Mouse (Mus musculus): ENCODE results near the gene Foxp1. TPM values are rescaled to one million over a fixed set of nuclear protein-coding genes. Genes with fewer than 3 reads are reported as not detected.

The Foxp1 gene
- total RNA-seq, 2 experiments from 2014 or later = 82.4 to 85.4 TPM

DNA sequence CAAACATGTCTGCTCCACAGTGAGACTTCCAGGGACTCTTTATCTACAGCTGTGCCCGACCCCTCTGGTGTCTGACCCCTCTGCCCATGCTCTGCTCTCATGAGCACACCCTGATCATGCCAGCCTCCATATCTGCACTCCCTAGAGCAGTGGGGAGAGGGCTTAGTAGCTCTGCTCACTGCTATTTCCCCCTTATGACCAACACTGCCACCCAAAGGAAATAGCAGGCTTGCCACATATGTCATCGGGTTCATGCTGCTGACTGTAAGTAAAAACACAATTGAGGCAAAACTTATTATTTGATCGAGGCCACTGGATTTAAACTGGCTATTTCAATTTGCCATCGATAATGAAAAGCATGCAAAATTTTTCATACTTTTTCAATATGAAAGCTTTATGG lies 270.6 kb downstream of the Foxp1 start:
- no peak for DNase-seq

DNA sequence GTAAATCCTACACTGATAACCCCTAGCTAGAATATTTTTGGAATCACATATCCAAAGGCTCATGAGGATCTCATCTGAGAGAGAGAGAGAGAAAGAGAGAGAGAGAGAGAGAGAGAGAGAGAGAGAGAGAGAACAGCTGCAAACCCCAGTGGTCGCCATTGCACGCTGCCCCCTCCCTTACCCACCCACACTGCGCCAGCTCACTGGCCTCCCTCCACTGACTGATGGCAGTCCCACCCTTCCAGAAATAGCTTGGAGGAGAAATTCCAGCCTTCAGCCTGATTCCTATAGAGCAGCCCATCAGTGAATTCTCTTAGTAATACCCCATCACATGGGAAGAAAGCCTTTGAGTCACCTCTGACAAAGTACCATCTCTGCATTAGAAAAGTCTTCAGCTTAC lies 271.3 kb downstream of the Foxp1 start:
- DNase-seq = no peak

DNA sequence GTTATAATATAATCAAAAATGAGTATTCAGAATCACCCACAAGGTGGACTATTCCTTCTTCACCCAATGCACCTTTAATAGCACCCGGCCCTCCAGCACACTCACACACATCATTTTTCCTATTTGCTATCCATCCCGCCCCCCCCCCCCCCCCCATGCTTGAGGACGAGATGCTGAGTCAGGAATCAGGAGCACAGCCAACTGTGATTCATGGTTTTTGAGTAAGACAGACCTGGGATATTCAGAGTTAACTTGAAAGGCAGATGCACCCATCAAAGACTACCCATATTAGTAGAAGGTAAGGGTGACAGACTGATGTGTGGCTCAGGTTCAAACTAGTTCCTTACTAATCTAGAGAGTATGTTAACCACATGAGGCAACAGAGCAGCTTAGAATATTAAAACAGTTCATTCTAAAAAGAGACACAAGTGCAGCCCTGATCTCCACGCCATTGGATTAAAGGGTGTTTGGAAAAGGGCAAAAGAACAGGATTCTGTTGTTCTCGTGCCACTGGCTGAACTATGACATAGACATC lies 273.0 kb downstream of the Foxp1 start:
- DNase-seq = no peak

DNA sequence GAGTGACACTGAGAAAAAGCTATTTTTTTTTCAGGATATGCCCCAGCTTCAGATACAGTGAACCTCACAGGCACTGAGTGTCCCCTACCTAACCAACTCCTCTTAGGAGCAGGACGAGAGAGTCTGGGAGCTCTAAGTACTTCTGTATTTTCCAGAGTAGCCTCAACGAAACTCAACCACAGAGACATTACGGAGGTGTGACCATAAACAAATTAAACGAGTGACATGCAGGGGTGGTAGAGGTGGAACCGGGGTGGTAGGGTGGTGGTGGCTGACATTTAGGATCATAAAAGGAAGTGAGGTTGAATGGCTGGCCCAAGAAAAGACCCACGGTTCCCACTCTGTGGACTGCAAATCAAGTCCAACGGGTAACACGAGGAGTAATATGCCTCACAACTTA lies 274.1 kb downstream of the Foxp1 start:
- no peak for DNase-seq

DNA sequence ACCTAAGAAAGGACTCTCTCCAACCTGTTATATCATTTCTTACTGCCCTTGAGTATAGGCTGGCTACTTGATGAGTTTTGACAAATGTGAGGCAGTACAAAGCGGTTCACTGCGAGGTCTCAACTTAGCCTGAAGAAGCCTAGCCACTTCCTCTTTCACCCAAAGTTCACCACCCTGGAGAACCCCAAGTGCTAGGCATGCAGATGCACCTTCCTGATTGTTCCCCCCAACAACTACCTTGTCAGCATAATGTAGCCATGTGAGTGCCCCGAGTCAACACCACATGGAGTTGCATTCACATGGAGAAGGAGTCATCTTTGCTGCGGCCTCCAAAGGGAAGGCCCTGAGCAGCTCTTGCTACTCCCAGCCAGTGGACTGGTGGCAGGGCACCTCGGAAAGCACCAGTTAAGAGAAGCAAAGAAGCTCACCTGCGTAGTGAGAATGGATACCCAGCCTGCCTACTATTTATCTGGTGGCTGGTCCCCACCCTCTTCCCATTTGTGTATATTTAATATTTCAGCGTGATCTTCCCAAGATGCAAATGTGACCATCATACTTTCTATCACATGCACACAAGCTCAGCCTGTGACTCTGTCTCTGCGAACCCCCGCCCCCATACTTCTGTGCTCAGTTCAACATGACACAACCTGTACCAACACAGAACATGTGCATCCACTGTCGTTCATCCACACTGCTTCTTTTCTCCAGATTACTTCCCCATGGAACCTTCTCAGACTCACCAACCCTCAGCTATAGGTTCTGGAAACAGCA lies 280.7 kb downstream of the Foxp1 start:
- no peak for DNase-seq

DNA sequence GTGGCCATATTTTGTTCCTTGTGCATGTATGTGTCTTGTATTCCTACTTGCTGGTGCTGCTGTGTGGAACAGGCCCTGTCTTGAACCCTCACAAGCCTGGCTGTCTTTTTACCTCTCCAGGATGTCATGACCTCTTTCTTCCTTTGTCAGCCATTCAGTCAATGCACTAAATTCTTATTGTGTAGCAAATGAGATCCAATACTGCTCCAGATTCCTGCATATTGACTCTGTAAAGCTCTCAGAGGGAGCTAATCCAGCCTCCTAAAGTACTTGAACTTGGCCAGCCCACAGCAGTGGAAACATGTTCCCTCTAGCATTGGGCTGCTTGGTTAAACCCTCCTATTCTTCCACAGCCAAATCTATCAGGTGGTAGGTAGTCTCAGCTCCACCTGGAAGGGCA lies 281.8 kb downstream of the Foxp1 start:
- DNase-seq = no peak

DNA sequence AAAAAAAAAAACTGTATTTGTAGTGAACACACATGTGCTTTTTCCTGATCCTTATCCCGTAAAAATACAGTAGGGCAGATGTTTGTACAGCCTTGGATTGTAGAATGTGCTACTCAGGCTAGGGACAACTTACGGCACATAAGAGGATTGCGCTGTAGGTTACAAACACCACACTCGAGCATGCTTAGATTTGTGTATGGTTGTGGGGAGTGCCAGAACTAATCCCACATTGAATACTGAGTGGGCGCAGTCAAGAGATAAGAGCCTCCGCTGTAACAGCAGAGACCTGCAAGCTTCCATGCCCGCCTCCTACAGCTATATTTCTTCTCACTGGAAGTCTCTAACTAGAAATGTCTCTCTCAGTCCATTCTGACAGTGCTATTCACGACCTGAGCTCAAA lies 286.9 kb downstream of the Foxp1 start:
- no peak for DNase-seq

DNA sequence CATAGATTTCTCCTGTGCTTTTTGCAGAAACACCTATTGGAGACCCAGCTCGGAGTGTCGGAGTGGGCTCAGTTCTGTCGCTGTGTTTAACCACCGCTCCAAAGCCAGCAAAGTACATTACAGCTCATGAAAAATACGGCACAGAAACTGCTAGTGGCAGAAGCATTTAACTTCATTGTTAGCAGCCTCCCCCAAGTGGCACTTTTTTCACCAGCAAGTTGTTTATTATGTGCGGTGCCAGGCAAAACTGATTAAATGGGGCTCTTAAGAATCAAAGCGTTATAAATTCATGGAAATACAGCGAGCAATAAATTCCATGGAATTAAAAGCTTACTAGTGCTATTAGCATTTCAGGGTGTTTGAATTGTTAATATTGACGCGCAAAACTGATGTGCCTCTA lies 289.1 kb downstream of the Foxp1 start:
- DNase-seq = no peak

DNA sequence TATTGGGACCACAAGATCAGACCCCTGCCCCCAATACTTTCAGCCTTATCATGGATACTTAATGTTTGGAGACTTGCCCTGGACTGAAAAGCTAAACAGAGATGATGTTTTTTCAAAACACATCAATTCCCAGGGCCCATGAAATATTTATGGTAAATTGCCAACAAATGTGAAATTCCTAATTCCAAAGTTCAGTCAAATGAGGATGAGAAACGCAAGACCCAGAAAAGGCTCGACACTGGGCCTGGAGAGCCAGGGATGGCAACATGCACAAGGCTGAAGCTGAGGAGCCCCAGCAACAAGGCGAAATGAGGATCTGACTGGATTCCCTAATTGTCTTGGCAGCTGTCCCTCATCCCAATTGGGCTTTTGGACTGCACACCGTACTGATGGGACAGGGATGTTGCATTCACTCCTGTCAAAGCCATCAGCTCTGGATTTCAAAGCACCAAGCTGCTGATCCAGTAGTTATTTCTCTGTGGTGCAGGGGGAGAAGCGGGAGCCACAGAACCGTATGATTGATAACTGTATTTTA lies 294.1 kb downstream of the Foxp1 start:
- DNase-seq = no peak

DNA sequence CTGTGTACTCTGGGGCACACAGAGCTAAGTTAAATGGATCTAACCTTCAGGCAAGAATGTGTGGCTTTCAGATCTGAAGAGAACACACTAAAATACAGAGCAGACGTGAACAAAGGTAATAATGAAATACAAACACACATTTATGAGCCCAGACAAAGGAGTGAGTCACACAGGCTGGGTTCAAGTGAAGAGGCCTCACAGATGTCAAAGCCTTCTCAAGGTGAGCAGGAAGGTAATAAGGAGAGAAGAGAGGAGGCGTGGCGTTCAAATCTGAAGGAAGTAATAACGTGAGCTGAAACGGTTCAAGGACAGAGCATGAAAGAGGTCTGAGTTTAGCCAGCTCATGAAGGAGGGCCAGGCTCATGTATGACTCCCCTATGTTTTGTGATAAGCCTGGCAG lies 301.4 kb downstream of the Foxp1 start:
- no peak for DNase-seq

DNA sequence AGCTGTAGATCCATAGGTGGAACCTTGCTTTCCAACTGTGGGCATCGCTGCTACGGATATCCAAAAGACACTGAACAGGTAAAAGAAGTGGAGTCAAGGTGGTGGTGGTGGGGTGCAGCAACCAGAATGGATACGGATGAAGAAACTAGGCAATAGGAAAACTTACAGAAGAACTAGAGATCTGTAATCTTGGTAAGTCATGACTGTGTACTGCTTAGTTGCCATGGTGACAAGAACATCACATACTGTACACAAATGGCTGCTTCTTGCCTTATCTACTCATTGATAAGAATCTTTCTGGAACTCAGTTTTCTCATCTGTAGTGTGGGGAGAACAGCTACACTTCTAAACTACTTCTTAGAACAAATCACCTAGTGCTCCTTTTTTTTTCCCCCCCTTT lies 302.0 kb downstream of the Foxp1 start:
- DNase-seq = no peak

DNA sequence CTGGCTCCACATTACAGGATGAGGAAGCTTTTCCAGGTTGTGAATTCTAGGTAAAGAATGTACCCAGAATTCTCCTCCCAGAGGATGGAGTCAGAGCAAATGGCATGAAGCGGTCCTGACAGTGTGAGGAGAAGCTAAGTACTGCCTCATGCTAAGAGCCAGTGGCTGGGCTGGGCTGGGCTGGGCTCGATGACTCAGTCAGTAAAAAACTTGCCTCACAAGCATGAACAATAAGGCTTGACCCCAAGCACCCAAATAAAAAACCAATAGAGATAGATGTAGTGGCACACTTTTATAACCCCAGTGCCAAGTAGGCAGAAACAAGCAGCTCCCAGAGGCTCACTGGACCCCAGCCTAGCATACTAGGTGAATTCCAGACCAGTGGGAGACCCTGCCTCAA lies 304.7 kb downstream of the Foxp1 start:
- no peak for DNase-seq

DNA sequence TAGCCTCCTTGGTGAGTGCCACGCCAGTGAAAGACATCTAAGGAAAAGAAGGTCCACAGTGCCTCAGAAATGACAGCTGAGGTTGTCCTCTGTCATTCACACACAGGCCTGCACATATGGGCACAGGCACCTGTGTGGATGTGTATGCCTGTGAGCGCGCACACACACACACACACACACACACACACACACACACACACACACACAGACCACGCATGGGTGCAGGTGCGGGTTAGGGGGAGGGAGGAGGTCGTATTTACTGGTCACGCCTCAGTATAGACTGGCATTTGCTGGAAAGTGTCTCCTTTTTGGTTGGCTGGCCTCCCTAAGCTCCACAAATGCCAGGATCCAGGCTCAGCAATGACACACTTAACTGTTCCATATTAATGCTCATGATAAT lies 305.4 kb downstream of the Foxp1 start:
- DNase-seq = no peak

DNA sequence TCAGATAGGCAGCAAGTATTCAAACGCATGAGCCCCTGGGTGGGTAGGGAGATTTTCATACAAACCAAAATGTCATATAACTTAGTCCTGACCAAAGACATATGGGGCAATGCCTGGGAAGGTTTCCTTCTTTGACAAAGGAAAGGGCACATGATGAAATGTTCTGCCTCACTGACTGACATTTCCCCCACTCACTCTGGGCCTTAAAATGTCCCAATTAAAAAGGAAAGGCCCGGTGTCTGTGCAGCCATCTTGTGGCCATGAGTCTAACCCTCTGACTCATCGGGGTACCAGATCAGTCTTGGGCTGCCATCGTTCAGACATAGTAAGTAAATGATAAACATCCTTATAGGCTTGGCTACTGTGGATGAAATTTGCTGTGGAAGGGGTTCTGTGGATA lies 310.1 kb downstream of the Foxp1 start:
- DNase-seq = no peak

DNA sequence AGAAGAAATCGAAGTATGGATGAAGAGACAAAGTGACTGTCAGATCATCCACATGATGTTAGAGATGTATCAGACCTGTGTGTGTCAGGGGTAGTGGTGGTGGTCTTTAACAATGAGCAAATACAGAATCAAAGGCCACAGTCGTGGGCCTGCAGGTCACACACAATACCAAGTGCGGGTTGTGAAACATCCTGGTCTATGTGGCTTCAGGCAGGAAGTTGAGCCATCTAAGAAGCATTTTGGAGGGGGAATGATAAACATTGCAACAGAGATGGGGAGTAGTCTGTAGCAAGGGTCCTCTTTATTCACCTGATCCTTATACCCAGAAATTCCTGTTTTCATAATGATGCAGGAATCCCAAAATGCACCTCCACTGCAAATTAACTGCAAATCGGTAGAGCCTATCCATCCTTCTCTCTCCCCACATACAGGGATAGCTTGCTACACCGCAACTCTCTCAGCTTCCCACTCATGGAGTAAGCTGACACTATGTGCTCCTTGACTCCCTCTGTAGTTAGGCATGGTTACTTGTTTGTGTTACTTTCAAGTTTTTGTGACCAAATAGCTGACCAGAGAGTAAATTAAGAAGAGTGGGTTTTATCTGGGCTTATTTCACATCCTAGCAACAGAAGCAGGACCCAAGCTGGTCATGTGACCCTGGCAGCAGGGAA lies 310.7 kb downstream of the Foxp1 start:
- no peak for DNase-seq

DNA sequence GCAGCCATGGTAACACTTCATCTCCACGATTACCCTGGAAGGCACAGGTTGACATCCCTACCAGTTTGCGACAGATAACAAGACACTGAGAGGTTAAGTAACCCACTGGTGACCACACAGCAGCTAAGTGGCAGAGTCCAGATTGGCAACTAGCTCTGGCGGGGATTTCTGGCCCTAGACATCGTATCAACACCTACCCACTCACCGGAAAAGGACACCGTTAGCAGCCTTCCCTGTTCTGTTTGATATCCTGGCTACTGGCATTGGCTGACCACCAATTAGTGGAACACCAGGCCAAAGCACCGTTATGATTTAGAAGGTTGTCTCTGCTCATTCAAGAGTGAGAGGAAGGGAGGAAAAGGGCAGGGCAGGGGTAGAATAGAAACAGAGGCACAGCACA lies 312.4 kb downstream of the Foxp1 start:
- no peak for DNase-seq

DNA sequence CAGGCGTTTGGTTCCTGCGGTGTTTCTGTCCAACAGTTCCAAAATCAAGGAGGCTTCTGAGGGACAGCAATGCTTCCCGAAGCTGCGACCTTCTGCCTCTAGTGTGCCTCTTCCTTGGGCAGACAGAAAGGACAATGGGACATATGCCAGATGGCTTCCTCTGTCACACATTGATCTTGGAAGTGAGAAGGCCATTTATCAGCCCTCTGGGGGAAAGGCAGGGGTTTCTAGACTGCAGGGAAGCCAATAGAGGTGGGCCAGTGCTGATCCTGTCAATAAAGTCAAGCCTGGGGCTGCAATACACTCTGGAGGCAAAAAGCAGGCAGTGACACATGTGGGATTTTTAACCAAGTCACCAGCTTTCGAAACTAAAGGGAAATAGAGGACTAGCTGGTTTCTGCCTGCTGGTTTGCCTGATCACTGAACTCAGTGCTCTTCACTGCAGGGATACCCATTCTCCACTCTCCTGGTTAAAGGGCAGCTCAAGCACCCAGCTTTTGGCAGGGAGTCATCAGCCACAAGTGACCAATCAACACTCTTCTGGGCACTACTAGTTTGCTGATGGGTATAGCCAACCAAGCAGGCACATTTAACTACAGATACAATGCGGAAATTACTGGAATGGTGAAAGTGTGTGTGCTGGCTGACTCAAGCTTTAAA lies 315.2 kb downstream of the Foxp1 start:
- DNase-seq = no peak

DNA sequence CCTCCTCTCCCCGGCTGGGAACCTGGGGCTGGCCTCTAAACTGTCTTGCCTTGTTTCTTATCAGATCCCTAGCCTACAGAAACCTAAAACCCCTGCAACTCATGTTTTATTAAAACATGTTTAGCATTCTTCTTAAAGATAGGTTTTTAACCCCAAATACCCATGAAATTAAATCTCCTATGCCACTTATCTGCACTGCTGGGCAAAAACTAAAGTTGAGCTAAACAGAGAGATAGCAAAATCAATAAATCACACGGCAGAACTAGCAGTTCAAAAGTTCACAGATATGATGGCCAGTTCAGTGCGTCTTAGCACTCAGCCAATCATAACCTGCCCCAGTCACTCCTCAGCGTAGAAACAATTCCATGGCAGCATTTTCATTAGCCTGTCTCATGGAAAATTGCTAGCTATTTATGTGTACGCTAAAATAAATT lies 316.1 kb downstream of the Foxp1 start:
- no peak for DNase-seq

DNA sequence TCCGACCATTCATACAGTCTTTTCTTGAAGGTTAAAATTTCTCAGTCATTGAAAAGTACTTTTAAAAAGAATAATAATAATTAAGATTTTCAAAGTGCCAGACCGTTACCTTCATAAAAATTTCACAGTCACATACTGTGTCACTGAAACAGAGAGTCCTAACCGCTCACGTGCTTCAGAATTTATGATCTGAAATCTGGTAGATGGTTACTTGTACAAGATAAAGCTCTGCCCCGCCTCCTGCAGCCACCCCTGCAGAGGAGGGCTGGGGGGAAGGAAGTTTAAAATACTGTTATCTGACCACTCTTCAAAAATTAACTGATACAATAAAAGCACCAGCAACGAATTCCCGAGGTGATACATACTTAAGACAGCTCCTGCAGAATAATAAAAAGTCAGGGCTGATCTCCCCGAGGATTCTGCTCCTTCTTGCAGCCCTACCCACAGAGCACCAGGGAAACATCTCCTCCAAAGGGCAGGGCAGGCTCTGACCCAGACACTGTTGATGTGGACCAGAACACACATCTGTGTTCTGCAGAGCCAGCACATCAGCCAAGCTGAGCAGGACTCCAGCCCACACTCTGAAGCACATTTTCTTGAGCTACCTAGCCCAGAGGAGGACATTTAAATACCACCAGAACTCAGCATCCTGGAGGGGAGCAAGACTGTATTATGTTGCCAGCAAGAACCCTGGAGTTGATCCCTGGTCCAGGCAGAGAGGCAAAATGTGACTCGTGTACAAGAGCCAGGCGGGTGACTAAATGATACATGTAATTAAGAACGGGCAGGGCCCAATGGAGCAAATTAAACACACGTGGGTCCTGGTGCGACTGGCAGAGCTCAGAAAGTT lies 316.7 kb downstream of the Foxp1 start:
- DNase-seq = no peak

DNA sequence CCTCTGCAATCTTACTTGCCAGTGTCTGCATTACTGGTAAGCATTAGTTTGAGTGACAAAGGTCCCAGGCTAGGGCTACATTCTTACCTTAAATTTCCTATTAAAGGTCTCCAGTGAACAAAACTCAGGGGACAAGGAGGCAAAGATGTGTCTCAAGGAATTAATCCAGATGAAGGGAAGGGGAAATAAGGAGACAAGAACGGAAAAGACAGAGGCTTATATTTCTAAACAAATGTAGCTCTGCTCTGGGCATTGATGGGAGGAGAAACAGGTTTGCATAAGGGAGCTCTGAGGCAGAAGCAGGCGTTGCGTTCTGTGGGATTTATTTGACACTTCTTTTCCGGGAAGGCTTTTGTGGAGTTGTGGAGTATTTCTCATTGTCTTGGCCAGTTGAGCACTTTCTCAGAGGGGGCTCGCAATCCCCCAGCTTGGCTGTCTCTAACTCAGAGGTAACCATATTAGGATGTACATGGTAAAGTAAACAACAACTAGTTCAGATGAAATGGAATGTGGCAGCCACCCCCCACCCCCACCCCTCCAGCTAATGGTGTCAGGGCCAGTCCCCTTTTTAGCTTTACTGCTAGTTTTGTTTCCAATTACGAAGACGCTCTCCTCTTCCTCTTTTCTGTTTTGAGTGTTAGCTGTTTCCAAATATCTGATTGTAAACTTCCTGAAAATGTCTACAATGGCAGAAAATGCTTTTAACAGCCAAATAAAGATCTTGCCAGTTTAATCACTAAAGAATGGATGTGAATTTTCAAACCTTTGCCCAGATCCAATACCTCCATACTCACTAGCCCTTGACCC lies 317.5 kb downstream of the Foxp1 start:
- no peak for DNase-seq

DNA sequence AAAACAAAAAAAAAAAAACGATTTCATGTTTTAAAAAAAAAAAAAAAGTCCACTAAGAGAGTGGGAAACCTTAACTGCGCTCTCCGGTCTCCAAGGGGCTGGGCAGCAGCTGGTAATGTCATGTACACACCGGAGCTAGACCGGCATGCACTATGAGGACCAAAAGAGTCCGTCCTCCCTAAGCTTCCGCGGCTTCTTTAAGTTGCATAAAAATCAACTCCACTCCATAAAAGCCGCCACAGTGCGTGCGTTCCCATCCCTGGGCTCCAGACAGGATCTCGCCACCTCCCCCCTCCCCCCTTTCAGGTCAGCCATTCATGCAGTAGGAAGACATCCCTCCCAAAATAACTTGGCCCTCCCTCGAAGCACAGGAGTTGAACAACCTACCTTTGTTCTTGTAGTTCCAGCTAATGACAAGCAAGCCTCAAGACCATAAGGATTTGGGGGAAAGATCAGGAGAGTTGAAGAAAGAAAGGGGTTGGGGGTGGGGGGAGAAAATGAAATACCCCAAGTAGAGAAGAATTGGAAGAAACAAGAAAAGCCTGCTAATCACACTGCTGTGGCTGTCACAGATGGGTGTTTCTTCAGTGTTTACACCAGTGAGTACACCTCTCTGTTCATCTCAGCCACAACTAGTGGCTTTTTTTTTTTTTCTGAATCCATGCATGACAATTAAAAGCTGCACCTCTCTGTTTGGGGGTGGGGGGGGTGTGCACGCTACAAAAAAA lies 318.3 kb downstream of the Foxp1 start:
- DNase-seq = no peak

All from layer of hippocampus, postnatal 36 days (tissue).